Mouse (Mus musculus): Measurements from ENCODE around the gene Mroh8.

- TF ChIP-seq POLR2A (IDR thresholded peaks at IDR 0.05; ENCODE audit: control insufficient read depth, extremely low read depth, insufficient read depth, low read length, poor library complexity) (no peak), CTCF (IDR thresholded peaks at IDR 0.05; ENCODE audit: borderline replicate concordance, control insufficient read depth, extremely low read depth, insufficient read depth, low read length, poor library complexity) (peak; percentile 46; the same call in 1 of the 2 replicates)
These were observed 12.7 kb upstream of the Mroh8 start for GRCm38 (mm10) chr2:157292093-157292492.
